Mouse (Mus musculus): ENCODE results near the gene Ubap1l.

GRCm38 (mm10) chr9:65327371-65327770 lies 33.5 kb upstream of the Ubap1l start:
- TF ChIP-seq CTCF (conservative IDR thresholded peaks at IDR 0.05; ENCODE audit: insufficient read depth, insufficient read length, low read depth, low read length) (no peak), POLR2A (IDR thresholded peaks at IDR 0.05; ENCODE audit: low read depth, low read length) (no peak)
